Mouse (Mus musculus): ENCODE data around the gene Slc35e3.

Slc35e3 gene

GRCm38 (mm10) chr10:117776281-117777102 is 30.3 kb upstream of the Slc35e3 start:
- no peak for DNase-seq

GRCm38 (mm10) chr10:117775401-117776144 is 29.4 kb upstream of the Slc35e3 start:
- DNase-seq, result no peak

GRCm38 (mm10) chr10:117774817-117775120 is 28.6 kb upstream of the Slc35e3 start:
- DNase-seq, result no peak

- no peak for DNase-seq
Observed at GRCm38 (mm10) chr10:117774011-117774816, 28.0 kb upstream of the Slc35e3 start.

- no peak for DNase-seq
Observed at GRCm38 (mm10) chr10:117773106-117773720, 27.0 kb upstream of the Slc35e3 start.

GRCm38 (mm10) chr10:117772364-117773105 is 26.4 kb upstream of the Slc35e3 start:
- no peak for DNase-seq

- DNase-seq, result no peak
Observed at GRCm38 (mm10) chr10:117771131-117771510, 25.0 kb upstream of the Slc35e3 start.

- no peak for DNase-seq
Observed at GRCm38 (mm10) chr10:117770286-117771130, 24.3 kb upstream of the Slc35e3 start.

- no peak for DNase-seq
Observed at GRCm38 (mm10) chr10:117769541-117770285, 23.5 kb upstream of the Slc35e3 start.

GRCm38 (mm10) chr10:117768141-117768440 is 21.9 kb upstream of the Slc35e3 start:
- no peak for DNase-seq

- no peak for DNase-seq
Observed at GRCm38 (mm10) chr10:117767286-117768140, 21.3 kb upstream of the Slc35e3 start.

GRCm38 (mm10) chr10:117766896-117767160 is 20.7 kb upstream of the Slc35e3 start:
- no peak for DNase-seq

- DNase-seq, result no peak
Observed at GRCm38 (mm10) chr10:117766111-117766895, 20.1 kb upstream of the Slc35e3 start.

GRCm38 (mm10) chr10:117765116-117765894 is 19.1 kb upstream of the Slc35e3 start:
- DNase-seq, result no peak

GRCm38 (mm10) chr10:117764598-117764997 is 18.4 kb upstream of the Slc35e3 start:
- DNase-seq, result no peak

GRCm38 (mm10) chr10:117763588-117764190 is 17.5 kb upstream of the Slc35e3 start:
- DNase-seq, result no peak

GRCm38 (mm10) chr10:117762966-117763365 is 16.8 kb upstream of the Slc35e3 start:
- no peak for DNase-seq

GRCm38 (mm10) chr10:117762281-117762830 is 16.2 kb upstream of the Slc35e3 start:
- no peak for DNase-seq

Measured in thymus, postnatal 25 days (tissue).